Mouse (Mus musculus): ENCODE data around the gene Pilrb1. TPM values are rescaled to one million over a fixed set of nuclear protein-coding genes. Genes with fewer than 3 reads are reported as not detected.
"Not testable (repeated sequence)": the region's sequence is repeated elsewhere in the genome, so short reads cannot be mapped to it uniquely, and the experiment has no call there.

Gene Pilrb1
- polyA plus RNA-seq, 1 experiment from 2014 or later = 11.7 TPM

DNA sequence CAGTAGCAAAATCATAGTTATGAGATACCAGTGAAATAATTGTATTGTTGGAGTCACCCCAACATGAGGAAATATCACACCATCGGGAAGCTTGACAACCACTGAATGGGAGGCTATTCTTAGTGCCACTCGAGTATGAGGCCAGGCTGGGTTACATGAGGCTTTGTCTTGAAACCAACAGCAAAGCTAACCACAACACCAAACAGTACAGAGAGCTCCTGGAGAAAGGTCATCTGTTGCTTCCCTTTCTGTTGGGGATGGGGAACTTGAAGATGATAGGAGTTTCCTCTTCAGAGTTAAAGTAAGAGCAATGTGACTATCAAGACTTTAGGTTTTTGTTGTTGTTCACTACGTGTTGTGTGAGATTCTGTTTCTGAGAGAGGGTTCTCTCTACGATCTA is 25.0 kb upstream of the Pilrb1 start:
- Histone ChIP-seq H3K27ac (ENCODE audit: low read depth) (no peak overlapping the region), H3K27me3 (ENCODE audit: insufficient read depth, low read length) (no peaks in the 10 kb centered on the region), H3K36me3 (replicated peaks; ENCODE audit: insufficient read depth, low read length) (no peaks in the 10 kb centered on the region), H3K9ac (replicated peaks) (no peak overlapping the region), H3K4me2 (ENCODE audit: low read depth, low read length) (no peak overlapping the region), H3K4me1 (ENCODE audit: insufficient read depth) (no peaks in the 10 kb centered on the region), H3K9me3 (ENCODE audit: low read length) (no peaks in the 10 kb centered on the region), H3K4me3 (ENCODE audit: low read depth, low read length) (no peak overlapping the region)
- no peak for DNase-seq
- ATAC-seq = 0 out of 2 replicates have a peak, but pooled peaks have one; percentile 28
- WGBS (ENCODE audit: insufficient replicate concordance) = 30% methylated on average over 4 of the region's 4 CpGs
- no peak for TF ChIP-seq EP300 (IDR thresholded peaks at IDR 0.05; ENCODE audit: low read depth)
- no peak for TF ChIP-seq CTCF (IDR thresholded peaks at IDR 0.05; ENCODE audit: low read depth)

- ATAC-seq (no peak), DNase-seq (peak; percentile 44)
- Histone ChIP-seq H3K9me3 (ENCODE audit: low read length) (no peaks in the 10 kb centered on the region), H3K27me3 (ENCODE audit: insufficient read depth, low read length) (no peaks in the 10 kb centered on the region), H3K4me2 (ENCODE audit: low read depth, low read length) (no peak overlapping the region), H3K36me3 (replicated peaks; ENCODE audit: insufficient read depth, low read length) (no peaks in the 10 kb centered on the region), H3K4me1 (ENCODE audit: insufficient read depth) (no peaks in the 10 kb centered on the region), H3K27ac (ENCODE audit: low read depth) (no peak overlapping the region), H3K9ac (replicated peaks) (no peak overlapping the region), H3K4me3 (ENCODE audit: low read depth, low read length) (no peak overlapping the region)
- WGBS (ENCODE audit: insufficient replicate concordance) = 50% methylated on average over 2 of the region's 2 CpGs
- no peak for TF ChIP-seq EP300 (IDR thresholded peaks at IDR 0.05; ENCODE audit: low read depth)
- peak; percentile 66 for TF ChIP-seq CTCF (IDR thresholded peaks at IDR 0.05; ENCODE audit: low read depth)
Measured at GRCm38 (mm10) chr5:137877860-137878259, 20.0 kb upstream of the Pilrb1 start.

GRCm38 (mm10) chr5:137875054-137875453 is 17.1 kb upstream of the Pilrb1 start:
- H3K27me3 ChIP-seq (ENCODE audit: insufficient read depth, low read length) = no peaks in the 10 kb centered on the region
- no peak overlapping the region for H3K27ac ChIP-seq (ENCODE audit: low read depth)
- DNase-seq (no peak), ATAC-seq (no peak)
- no peak overlapping the region for H3K4me3 ChIP-seq (ENCODE audit: low read depth, low read length)
- H3K9me3 ChIP-seq (ENCODE audit: low read length) = no peaks in the 10 kb centered on the region
- no peak overlapping the region for H3K9ac ChIP-seq (replicated peaks)
- 0 out of 2 replicates have a peak, but pooled peaks cover 3% of the 10 kb centered on the region for H3K4me1 ChIP-seq (ENCODE audit: insufficient read depth)
- no peaks in the 10 kb centered on the region for H3K36me3 ChIP-seq (replicated peaks; ENCODE audit: insufficient read depth, low read length)
- TF ChIP-seq EP300 (IDR thresholded peaks at IDR 0.05; ENCODE audit: low read depth) (no peak), CTCF (IDR thresholded peaks at IDR 0.05; ENCODE audit: low read depth) (no peak)
- no peak overlapping the region for H3K4me2 ChIP-seq (ENCODE audit: low read depth, low read length)
- 76% methylated on average over 2 of the region's 2 CpGs for WGBS (ENCODE audit: insufficient replicate concordance)

DNA sequence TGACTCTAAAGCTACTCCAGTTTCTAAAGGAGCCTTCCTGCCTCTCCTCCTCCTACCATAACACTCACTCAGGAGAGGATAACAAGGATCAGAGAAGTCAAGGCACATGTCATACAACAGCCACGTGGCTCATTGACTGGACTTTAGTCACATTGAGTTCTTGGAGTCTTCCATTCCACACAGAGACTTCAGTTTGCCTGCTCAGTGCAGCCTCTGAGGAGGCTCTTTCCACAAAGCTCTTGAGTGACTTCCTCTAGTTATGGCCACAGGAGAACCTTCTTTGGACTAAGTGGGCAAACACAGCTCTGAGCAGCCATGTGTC is 14.4 kb upstream of the Pilrb1 start:
- not testable (repeated sequence) for H3K4me1 ChIP-seq (ENCODE audit: insufficient read depth); H3K27me3 ChIP-seq (ENCODE audit: insufficient read depth, low read length); H3K4me3 ChIP-seq (ENCODE audit: low read depth, low read length); ATAC-seq; H3K36me3 ChIP-seq (replicated peaks; ENCODE audit: insufficient read depth, low read length); DNase-seq; H3K9me3 ChIP-seq (ENCODE audit: low read length); H3K9ac ChIP-seq (replicated peaks)
- 43% methylated on average over 1 of the region's 1 CpGs for WGBS (ENCODE audit: insufficient replicate concordance)
- peak overlapping the region; percentile 11; the same call in 1 of the 2 replicates for H3K4me2 ChIP-seq (ENCODE audit: low read depth, low read length)
- H3K27ac ChIP-seq (ENCODE audit: low read depth) = peak overlapping the region; percentile 57

- Histone ChIP-seq H3K4me2 (ENCODE audit: low read depth, low read length) (peak within 1 kb of the TSS; percentile 26; the same call in 1 of the 2 replicates), H3K27ac (ENCODE audit: low read depth) (peak within 1 kb of the TSS; percentile 63), H3K4me3 (ENCODE audit: low read depth, low read length) (peak within 1 kb of the TSS; percentile 34)
- ATAC-seq = peak; percentile 31; the same call in 1 of the 2 replicates
- not testable (repeated sequence) for H3K4me1 ChIP-seq (ENCODE audit: insufficient read depth); H3K9ac ChIP-seq (replicated peaks); DNase-seq; H3K9me3 ChIP-seq (ENCODE audit: low read length); H3K27me3 ChIP-seq (ENCODE audit: insufficient read depth, low read length); H3K36me3 ChIP-seq (replicated peaks; ENCODE audit: insufficient read depth, low read length)
- WGBS (ENCODE audit: insufficient replicate concordance) = 37% methylated on average over 3 of the region's 3 CpGs
Measured at GRCm38 (mm10) chr5:137871644-137872380, 13.9 kb upstream of the Pilrb1 start, which contains the start of gene Pilrb2. Gene Pilrb2, minus strand, starts transcription at chr5:137871815.

DNA sequence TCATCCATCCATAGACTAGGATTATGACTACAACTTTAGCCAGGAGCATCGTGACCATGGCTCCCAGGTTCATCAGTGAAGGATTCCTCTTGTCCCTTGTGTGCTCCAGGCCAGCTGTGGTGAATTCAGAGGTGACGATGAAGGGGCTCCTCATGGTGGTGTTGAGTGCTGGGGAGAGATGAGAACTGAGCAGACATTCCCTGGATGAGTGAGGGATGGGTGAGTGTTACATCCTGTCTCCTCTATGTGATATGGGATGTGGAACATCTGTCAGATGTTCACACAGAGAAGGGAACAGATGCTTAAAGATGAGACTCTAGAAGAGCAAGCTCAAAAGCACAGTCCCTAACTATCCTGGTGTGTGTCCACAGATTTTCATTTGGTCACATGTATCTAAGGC is 10.7 kb upstream of the Pilrb1 start:
- not testable (repeated sequence) for H3K9ac ChIP-seq (replicated peaks); H3K4me1 ChIP-seq (ENCODE audit: insufficient read depth); H3K9me3 ChIP-seq (ENCODE audit: low read length); H3K27ac ChIP-seq (ENCODE audit: low read depth); H3K4me3 ChIP-seq (ENCODE audit: low read depth, low read length); H3K27me3 ChIP-seq (ENCODE audit: insufficient read depth, low read length); DNase-seq; ATAC-seq; H3K36me3 ChIP-seq (replicated peaks; ENCODE audit: insufficient read depth, low read length); H3K4me2 ChIP-seq (ENCODE audit: low read depth, low read length)
- WGBS (ENCODE audit: insufficient replicate concordance) = 68% methylated on average over 2 of the region's 2 CpGs

DNA sequence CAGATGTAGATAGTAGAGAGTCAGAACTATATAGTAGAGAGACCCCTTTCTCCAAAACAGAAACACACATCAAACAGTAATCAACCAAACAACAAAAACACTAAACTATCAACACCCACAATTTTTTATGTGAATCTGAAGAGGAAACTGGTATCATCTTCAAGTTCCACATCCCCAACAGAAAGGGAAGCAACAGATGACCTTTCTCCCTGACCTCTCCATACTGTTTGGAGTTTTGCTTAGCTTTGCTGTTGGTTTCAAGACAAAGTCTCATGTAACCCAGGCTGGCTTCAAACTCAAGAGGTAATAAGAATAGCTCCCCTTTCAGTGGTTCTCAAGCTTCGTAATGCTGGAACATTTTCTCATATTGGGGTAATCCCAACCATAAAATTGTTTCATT is 6.1 kb upstream of the Pilrb1 start:
- not testable (repeated sequence) for H3K27ac ChIP-seq (ENCODE audit: low read depth); H3K36me3 ChIP-seq (replicated peaks; ENCODE audit: insufficient read depth, low read length); H3K27me3 ChIP-seq (ENCODE audit: insufficient read depth, low read length); DNase-seq; H3K9me3 ChIP-seq (ENCODE audit: low read length); H3K4me2 ChIP-seq (ENCODE audit: low read depth, low read length); H3K9ac ChIP-seq (replicated peaks); H3K4me1 ChIP-seq (ENCODE audit: insufficient read depth); ATAC-seq; H3K4me3 ChIP-seq (ENCODE audit: low read depth, low read length)
- 62% methylated on average over 1 of the region's 1 CpGs for WGBS (ENCODE audit: insufficient replicate concordance)

DNA sequence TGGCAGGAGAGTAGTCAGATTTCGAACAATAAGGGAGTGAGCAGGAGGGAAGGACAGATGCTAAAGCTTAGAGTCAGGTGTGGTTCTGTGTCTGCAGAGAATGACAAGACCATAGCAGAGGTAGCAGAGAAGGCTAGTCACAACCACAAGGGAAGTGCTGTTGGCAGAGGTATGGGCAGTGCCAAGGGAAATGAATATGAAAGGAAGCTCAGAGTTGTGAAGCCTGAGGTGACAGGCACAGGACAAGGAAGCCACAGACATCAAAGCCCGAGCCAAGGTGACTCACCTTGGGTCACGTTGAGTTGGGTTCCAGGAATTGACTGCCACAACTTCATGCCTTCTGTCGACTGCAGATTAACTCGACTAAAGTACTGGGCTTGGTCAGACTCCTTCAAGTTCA is 1.0 kb downstream of the Pilrb1 start:
- not testable (repeated sequence) for H3K9me3 ChIP-seq (ENCODE audit: low read length); H3K9ac ChIP-seq (replicated peaks); H3K4me3 ChIP-seq (ENCODE audit: low read depth, low read length); DNase-seq; H3K4me1 ChIP-seq (ENCODE audit: insufficient read depth); ATAC-seq; H3K27ac ChIP-seq (ENCODE audit: low read depth); H3K36me3 ChIP-seq (replicated peaks; ENCODE audit: insufficient read depth, low read length); H3K27me3 ChIP-seq (ENCODE audit: insufficient read depth, low read length)
- WGBS (ENCODE audit: insufficient replicate concordance) = 35% methylated on average over 4 of the region's 5 CpGs
- peak overlapping the region; percentile 35 for H3K4me2 ChIP-seq (ENCODE audit: low read depth, low read length)

GRCm38 (mm10) chr5:137854907-137855306 is 3.0 kb downstream of the Pilrb1 start:
- WGBS (ENCODE audit: insufficient replicate concordance) = 69% methylated on average over 3 of the region's 3 CpGs
- not testable (repeated sequence) for H3K9ac ChIP-seq (replicated peaks); H3K9me3 ChIP-seq (ENCODE audit: low read length); H3K27ac ChIP-seq (ENCODE audit: low read depth); H3K4me1 ChIP-seq (ENCODE audit: insufficient read depth); H3K27me3 ChIP-seq (ENCODE audit: insufficient read depth, low read length); H3K4me3 ChIP-seq (ENCODE audit: low read depth, low read length); H3K4me2 ChIP-seq (ENCODE audit: low read depth, low read length); H3K36me3 ChIP-seq (replicated peaks; ENCODE audit: insufficient read depth, low read length); ATAC-seq; DNase-seq
